In genomic region chr19:32592749-32593148, GRCm38 (mm10) we compare ENCODE assay signal across 21 mouse cellular contexts. TPM values are rescaled to one million over a fixed set of nuclear protein-coding genes. Genes with fewer than 3 reads are reported as not detected.
DNase-seq lines count a peak whose midpoint lies in the region; TF ChIP-seq lines count a peak whose summit lies in the region.
"Had no signal": no experiment of that assay in that cellular context is flagged by ENCODE, and none has a peak within 500 bp of the region (broad histone marks: within the 10 kb centered on the region; RNA-seq: fewer than 3 reads in every experiment).

No protein-coding gene starts in this region.

- 92% methylated on average over 7 of the region's 7 CpGs for WGBS in heart, adult 2 months

- H3K36me3 ChIP-seq in heart, adult 2 months (ENCODE audit: control insufficient read depth, insufficient read depth, low read length): no peaks in the 10 kb centered on the region
- H3K36me3 ChIP-seq: embryonic facial prominence, embryonic 12.5 days; embryonic facial prominence, embryonic 15.5 days; forebrain, embryonic 10.5 days; forebrain, embryonic 12.5 days had no signal

- intact Hi-C loops in heart, adult 2 months (cut with DNase I): loop anchor here (5.0 kb wide), 1 partner anchor 95 kb away; no protein-coding TSS in a partner anchor

- TF ChIP-seq POLR2A in heart, adult 2 months (IDR thresholded peaks at IDR 0.05; ENCODE audit: insufficient read depth, low read depth, low read length): no peak

- H3K4me1 ChIP-seq in heart, adult 2 months (ENCODE audit: control insufficient read depth, insufficient read depth, low read length): peaks cover 3% of the 10 kb centered on the region; the same call in 1 of the 2 replicates
- H3K4me1 ChIP-seq: embryonic facial prominence, embryonic 12.5 days; embryonic facial prominence, embryonic 15.5 days; forebrain, embryonic 12.5 days had no signal

- DNase-seq in heart, adult 11 months: peak; percentile 27
- no peak for DNase-seq in heart, adult 2 months
- peak; percentile 47 for DNase-seq in kidney, postnatal 14 days
- DNase-seq in kidney, adult 9 months: no peak
- DNase-seq in testis, postnatal 10 days (ENCODE audit: low spot score): peak; percentile 50
- no peak for DNase-seq in testis, postnatal 14 days (ENCODE audit: low spot score)
- DNase-seq: adrenal gland, adult 2 months; adrenal gland, postnatal 10 days; adrenal gland, postnatal 25 days; cerebellum, adult 11 months; cerebellum, adult 18-20 months; cerebellum, adult 8-10 months; cerebellum, adult 9-11 months; cerebellum, postnatal 14 days; cerebellum, postnatal 36 days; embryo, embryonic 11 days had no signal

- no peak overlapping the region for H3K9ac ChIP-seq in heart, adult 2 months (ENCODE audit: low read depth, low read length)
- H3K9ac ChIP-seq: embryonic facial prominence, embryonic 12.5 days; embryonic facial prominence, embryonic 15.5 days; forebrain, embryonic 12.5 days had no signal

- no peaks in the 10 kb centered on the region for H3K79me2 ChIP-seq in heart, adult 2 months (replicated peaks; ENCODE audit: control insufficient read depth, insufficient read depth, low read length)

- no peak for TF ChIP-seq EP300 in heart, adult 2 months (IDR thresholded peaks at IDR 0.05; ENCODE audit: insufficient read depth, low read depth, low read length)

- no peak overlapping the region for H3K27ac ChIP-seq in heart, adult 2 months
- H3K27ac ChIP-seq: embryonic facial prominence, embryonic 12.5 days; embryonic facial prominence, embryonic 15.5 days; forebrain, embryonic 10.5 days; forebrain, embryonic 12.5 days had no signal

- no peaks in the 10 kb centered on the region for H3K27me3 ChIP-seq in heart, adult 2 months (ENCODE audit: control insufficient read depth, insufficient read depth, low read length)

- no peak overlapping the region for H3K4me3 ChIP-seq in heart, adult 2 months
- H3K4me3 ChIP-seq: embryonic facial prominence, embryonic 12.5 days; embryonic facial prominence, embryonic 15.5 days; erythroblast, embryonic 14.5 days; forebrain, embryonic 10.5 days; forebrain, embryonic 12.5 days had no signal

- TF ChIP-seq CTCF in heart, adult 2 months (IDR thresholded peaks at IDR 0.05): no peak

RNA-seq across cellular contexts. Expression of gene Papss2, which starts 2.8 kb away (rescaled TPM):
- 10 to 100 TPM; 12.2 to 14.0 TPM for total RNA-seq in heart, adult 2 months (2021)
- 6.2 and 9.1 TPM in 2 replicates for polyA plus RNA-seq in heart, adult 2 months (2012; rRNA removed)

Comparison
In these comparisons a context has a peak if more than half of its experiments do, and no peak if none do; other contexts are left out.
1. DNase-seq: peak in heart, adult 11 months (single experiment), kidney, postnatal 14 days (single experiment) and testis, postnatal 10 days (single experiment); none in heart, adult 2 months (0 of 2), kidney, adult 9 months (single experiment) and testis, postnatal 14 days (single experiment).